Mouse (Mus musculus) embryo, embryonic 10 days (tissue): ENCODE measurements at regions not wholly inside any gene's neighbourhood (a gene's known extent, or its start where the extent isn't known, plus 50 kb on each side); places are given as distances from the start of the nearest gene placed in this dataset.

Experiments used
- DNase-seq: peaks from one replicate; pipeline ENCODE4 v3.0.0-alpha.2; 2015; ENCODE audit warnings: low spot score

DNA sequence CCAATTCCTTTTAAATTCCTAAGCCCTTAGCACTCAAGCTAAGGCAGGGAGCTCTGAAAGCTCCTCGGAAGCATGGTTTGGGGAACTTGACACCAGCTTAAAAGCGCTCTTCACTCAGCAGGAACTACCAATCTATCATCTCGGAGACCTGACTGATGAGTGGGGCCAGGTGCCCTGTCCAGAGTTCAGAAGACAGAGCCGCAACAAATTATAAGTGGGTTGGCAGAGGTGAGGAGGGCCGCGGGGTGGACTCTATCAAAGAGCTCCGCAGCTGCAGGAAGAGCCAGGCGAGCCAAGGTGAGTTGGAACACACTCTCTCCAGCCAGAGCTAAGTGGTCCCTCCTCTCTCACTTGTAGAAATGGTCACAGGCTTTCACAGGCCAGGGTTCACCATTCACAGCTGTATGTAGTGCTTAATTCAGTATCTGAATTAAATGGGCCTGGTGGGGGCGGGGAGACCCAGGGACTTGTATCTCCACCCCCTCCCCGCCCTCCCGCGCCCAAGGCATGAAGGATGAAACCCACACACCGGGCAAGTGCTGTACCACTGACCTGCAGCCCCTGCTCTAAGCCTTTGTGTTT lies 180.8 kb downstream of the Stim2 start:
- peak; percentile 65 for DNase-seq

DNA sequence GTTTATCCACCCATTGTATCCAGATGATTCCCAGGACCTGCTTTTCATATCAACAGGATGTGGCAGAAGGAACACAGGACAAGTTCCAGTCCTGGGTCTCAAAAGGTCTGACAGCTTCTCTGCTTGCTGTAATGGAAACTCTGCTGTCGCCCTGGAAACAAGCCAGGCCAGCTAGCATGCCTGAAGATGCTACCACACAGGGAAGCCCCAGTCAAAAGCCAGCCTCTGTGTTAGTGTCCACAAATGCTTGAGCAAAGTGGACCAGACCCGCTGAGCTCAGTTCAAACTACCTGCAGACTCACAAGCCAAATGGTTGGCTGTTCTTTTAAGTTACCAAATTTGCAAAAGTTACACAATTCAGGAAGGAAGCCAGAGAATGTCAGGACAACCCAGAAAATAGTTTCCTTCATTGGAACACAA lies 181.9 kb downstream of the Stim2 start:
- DNase-seq = peak; percentile 61

DNA sequence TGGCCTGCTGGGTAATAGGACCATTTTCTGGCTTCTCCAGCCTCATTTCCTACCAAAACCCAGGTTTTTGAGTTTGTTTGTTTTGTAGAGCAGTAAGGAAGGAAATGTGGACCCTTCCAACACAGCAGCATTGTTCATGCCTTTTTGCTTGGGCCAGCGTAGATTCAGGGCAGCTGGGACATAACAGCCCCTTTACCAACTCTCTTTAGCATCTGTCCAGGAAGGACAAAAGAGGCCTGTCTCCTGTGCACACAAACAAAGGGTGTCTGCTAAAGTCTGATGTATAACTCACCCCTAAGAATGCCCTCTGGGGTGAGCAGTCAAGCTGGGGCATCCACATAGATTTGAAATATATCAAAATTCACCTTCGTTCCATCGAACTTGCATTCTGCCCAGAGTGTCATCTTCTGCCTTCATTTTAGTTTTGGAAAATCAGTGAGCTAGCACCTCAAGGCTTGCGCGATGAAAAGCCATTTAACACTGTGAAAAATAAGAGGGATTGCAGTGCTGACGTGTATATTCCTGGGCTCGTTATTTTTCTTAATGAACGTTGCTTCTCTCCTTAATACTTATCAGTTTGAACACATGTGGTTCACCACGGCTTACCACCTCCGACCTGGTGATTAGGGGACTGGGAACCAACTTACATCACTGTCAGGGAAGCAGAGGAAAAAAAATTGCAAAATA lies 182.5 kb downstream of the Stim2 start:
- DNase-seq = peak; percentile 33

- peak; percentile 46 for DNase-seq
Observed at GRCm38 (mm10) chr5:54181327-54181863, 183.1 kb downstream of the Stim2 start.

DNA sequence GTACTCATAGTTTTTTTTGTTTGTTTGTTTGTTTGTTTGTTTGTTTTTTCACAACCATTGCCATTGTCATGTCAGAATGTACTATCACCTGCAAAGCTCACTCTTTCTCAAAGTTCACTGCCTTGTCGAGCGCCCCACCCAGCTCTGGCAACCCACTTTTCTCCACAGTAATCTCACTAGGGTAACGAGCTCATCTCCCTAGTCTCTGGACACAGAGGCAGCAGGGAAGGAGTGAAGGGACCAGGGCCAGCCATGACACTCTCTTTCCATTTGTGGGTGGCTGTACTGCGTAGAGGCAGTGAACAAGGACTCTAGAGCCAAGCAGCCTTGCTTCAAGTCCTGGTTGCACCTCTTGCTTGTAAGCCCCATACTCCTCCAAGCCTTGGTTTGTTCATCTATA lies 184.5 kb downstream of the Stim2 start:
- no peak for DNase-seq

GRCm38 (mm10) chr5:54185662-54186061 lies 187.4 kb downstream of the Stim2 start:
- no peak for DNase-seq

- no peak for DNase-seq
Observed at GRCm38 (mm10) chr5:54186076-54186676, 187.9 kb downstream of the Stim2 start.

GRCm38 (mm10) chr5:54191688-54192087 lies 193.4 kb downstream of the Stim2 start:
- DNase-seq = no peak

GRCm38 (mm10) chr5:54194846-54195245 lies 196.5 kb downstream of the Stim2 start:
- DNase-seq = no peak

DNA sequence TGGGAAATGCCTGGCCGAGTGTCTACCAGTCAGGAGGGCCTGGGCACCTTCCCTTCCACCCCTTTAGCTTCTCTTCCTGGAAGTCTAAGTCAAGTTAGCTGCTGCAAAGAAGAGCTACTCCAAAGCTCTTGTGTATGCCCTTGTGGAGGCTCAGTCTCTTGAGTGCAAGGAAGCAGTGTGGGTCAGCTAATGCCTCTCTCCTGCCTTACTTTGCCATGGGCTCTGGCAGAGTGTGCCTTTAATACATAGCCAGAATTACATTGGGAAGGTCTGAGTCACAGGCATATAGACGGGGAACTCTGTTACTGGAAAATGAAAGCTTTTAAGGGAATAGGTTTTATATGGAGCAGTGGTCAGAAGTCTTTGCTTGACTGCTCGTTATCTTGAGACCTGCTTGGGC lies 201.7 kb downstream of the Stim2 start:
- no peak for DNase-seq

- DNase-seq = no peak
Observed at GRCm38 (mm10) chr5:54200587-54200986, 202.3 kb downstream of the Stim2 start.

DNA sequence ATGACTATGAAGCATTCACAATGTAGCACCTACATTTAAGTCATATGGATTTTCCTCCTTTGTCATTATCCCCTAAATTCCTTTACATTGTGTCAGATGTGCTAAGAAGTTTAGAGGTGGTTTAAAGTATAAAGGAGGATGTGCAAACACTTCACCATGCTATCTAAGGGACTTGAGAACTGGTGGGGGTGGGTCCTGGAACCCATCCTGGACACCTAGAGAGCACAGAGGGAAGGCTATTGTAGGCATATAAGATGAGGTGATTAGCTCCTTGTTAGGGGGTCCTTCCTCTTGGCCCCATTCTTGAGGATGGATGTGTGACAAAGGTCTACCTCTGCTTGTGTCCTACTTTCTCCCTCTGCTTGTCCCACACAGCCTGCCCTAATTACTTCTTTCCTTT lies 213.2 kb downstream of the Stim2 start:
- no peak for DNase-seq

GRCm38 (mm10) chr5:54212038-54212589 lies 213.8 kb downstream of the Stim2 start:
- peak; percentile 8 for DNase-seq

DNA sequence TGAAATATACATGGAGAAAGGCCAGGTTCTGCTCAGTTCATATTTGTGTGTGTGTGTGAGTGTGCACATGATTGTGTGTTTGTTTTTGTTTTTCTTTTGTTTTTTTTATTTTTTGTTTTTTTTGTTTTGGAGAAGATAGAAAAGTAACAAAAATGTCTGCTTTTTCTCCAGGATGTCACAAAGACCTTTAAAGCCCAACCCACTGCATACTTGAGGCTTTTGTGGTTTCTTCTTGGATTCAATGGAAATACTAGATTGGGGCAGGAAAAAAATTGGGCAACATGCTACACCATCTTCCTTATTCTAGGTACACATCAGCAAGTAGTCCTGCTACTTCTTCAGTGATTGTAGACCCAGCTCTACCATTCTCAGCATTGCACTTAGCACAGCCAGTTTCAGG lies 226.7 kb downstream of the Stim2 start:
- no peak for DNase-seq

DNA sequence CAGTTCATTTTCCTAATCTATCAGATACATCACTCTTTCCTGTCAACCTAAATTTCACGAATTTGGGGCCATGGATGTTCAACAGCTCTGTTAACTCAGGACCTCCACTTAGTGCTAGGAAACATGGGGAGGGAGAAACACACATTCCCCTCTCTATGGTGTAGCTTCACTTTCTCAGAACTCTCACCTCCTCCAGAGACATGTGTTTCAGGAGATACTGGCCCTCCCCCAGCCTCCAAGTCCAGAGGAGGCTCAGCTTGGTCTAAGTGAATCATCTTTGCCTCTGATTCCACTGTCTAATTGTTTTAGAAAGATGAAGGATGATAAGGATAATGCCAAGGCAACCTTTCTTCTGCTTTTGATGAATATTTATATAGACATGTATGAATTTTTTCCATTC lies 236.3 kb downstream of the Stim2 start:
- DNase-seq = no peak

DNA sequence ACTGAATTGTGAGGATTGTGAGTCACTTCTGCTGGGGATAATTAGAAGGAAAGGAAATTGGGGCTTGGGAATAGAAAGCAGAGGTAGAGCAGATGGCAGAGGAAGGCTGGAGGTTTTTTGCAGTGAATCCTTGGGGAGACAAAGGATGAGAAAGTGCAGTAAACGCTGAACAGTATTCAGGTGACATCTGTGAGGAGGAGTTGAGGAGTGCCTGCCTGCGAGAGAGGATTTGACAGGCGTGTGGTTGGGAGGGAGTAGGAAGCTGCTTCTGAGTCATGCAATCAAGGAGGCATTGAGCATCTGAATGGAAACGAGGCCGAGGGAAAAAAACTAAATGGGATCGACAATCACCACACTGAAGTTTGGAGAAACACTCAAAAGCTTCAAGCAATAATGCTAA lies 236.9 kb downstream of the Stim2 start:
- DNase-seq = no peak

DNA sequence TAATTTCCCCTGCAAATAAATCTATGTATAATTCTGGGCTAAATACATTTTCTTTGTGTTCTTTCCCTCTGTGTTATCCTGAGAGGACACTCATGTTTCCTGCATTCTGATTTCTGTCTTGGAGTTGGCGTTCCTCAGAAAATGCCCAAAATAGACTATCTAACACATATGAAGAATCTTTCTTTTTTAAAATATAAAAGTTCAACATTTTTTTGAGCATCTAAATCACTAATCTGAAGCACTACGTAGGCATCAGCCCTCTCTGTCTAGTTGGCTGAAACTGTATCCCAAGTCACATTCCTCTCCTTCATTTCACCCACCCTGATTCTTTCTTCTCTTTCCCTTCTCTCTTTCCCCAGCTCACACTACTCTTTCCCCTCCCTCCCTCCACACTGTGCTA lies 238.9 kb downstream of the Stim2 start:
- no peak for DNase-seq

DNA sequence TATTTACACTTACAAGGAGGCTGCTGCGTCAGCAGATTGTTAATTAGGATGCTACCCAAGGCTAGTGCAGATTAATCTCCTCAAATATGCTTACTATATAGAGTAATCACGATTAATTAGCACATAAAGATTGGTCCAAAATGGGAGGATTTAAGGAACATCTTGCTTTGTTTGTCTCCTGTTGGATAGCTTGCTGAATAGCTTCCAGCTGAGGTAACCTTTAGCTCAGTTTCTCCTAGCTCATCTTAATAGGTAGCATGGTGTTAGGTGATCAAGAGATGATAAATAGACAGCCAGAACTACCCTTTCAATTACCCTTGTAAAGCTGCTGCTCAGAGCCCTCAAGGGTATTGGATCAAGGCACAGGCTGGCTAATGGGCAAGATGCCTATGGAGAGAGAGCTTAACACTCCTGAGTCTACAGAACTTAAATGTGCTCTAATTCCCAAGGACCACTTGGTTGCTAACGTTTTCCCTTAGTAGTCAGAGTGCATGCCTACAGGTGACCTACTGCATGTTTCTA lies 240.4 kb downstream of the Stim2 start:
- DNase-seq = no peak

- no peak for DNase-seq
Observed at GRCm38 (mm10) chr5:54239586-54239985, 241.3 kb downstream of the Stim2 start.

DNA sequence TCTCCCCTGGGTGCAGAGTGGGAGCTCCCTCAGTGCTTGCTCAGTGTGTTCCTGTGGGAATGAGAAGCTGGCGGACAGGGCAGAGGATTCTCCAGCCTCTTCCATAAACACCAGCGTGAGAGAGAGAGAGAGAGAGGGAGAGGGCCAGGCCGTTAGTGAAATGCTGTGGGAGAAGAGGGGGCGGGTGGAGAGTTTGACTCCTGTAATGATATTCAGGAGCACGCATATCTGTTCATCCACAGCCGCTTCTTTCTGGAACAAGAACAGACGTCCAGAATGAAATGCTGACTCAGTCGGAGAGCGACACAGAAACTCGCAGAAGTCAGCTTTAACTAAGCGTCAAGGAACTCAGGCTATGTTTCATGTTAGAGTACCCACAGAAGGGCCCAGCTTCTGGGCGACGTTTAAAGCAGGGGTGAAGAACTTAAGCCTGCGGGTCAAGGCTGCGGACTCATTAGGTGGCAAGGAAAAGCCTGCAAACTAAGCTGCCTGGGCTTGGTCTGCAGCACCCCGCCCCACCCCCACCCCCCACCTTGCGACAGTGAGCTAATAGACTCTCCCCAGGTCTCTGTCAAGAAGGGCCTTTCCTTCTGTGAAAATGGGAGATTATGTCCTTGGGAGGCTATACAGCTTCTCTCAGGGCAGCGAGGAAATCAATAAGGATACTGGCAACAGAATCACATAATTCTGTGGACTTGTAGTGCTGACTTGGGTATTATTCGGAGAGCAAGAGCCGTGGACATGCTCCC lies 243.0 kb downstream of the Stim2 start:
- DNase-seq = no peak

GRCm38 (mm10) chr5:54242126-54242525 lies 243.8 kb downstream of the Stim2 start:
- DNase-seq = no peak

DNA sequence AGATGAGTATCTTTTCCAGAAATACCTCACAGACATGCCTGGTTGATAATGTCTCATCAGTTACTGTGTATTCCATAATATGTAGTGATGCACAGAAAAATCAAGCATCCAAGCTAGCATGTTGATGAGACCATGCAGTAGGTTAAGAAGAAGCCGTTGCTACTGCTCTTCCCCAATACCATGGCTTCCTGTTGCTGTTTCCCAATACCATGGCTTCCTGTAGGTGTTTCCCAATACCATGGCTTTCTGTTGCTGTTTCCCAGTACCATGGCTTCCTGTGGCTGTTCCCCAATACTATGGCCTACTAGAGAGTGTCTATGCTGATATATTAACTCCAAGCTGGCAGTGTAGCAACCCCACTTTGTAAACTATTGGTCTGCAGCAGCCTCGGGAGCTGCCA lies 253.7 kb downstream of the Stim2 start:
- no peak for DNase-seq
